Mouse (Mus musculus): ENCODE measurements at regions not wholly inside any gene's neighbourhood (a gene's known extent, or its start where the extent isn't known, plus 50 kb on each side); places are given as distances from the start of the nearest gene placed in this dataset.

- DNase-seq = no peak
- TF ChIP-seq CTCF (IDR thresholded peaks at IDR 0.05) = no peak
These were observed 100.6 kb upstream of the Fam92a start for GRCm38 (mm10) chr4:12272378-12272777.

GRCm38 (mm10) chr4:12263746-12264145, 91.9 kb upstream of the Fam92a start:
- Histone ChIP-seq H3K4me3 (no peak overlapping the region), H3K27ac (no peak overlapping the region)
- intact Hi-C loops (cut with DNase I) = no loop called here
- TF ChIP-seq CTCF (IDR thresholded peaks at IDR 0.05) = no peak
- DNase-seq = no peak

More at GRCm38 (mm10) chr4:12272378-12272777, 100.6 kb upstream of the Fam92a start:
- H3K27ac ChIP-seq = no peak overlapping the region
- H3K4me3 ChIP-seq = no peak overlapping the region
- intact Hi-C loops (cut with DNase I) = no loop called here

GRCm38 (mm10) chr4:12263197-12263596, 91.4 kb upstream of the Fam92a start:
- no peak for TF ChIP-seq CTCF (IDR thresholded peaks at IDR 0.05)
- no peak overlapping the region for H3K27ac ChIP-seq
- DNase-seq = no peak
- intact Hi-C loops (cut with DNase I) = no loop called here
- no peak overlapping the region for H3K4me3 ChIP-seq

GRCm38 (mm10) chr4:12247994-12248393, 76.2 kb upstream of the Fam92a start:
- H3K27ac ChIP-seq = no peak overlapping the region
- intact Hi-C loops (cut with DNase I) = loop anchor here (10.0 kb wide), 1 partner anchor 323 kb away; no protein-coding TSS in a partner anchor
- no peak overlapping the region for H3K4me3 ChIP-seq
- no peak for DNase-seq
- TF ChIP-seq CTCF (IDR thresholded peaks at IDR 0.05) = no peak

- no peak overlapping the region for H3K27ac ChIP-seq
- TF ChIP-seq CTCF (IDR thresholded peaks at IDR 0.05) = peak; percentile 10; the same call in 1 of the 2 replicates
- intact Hi-C loops (cut with DNase I) = loop anchor here (10.0 kb wide), 1 partner anchor 322 kb away; no protein-coding TSS in a partner anchor
- DNase-seq = no peak
- no peak overlapping the region for H3K4me3 ChIP-seq
These were observed 74.8 kb upstream of the Fam92a start for GRCm38 (mm10) chr4:12246595-12246994.

- intact Hi-C loops (cut with DNase I) = loop anchor here (5.0 to 10.0 kb wide), 2 partner anchors 316 to 1536 kb away; no protein-coding TSS in a partner anchor
- Histone ChIP-seq H3K27ac (no peak overlapping the region), H3K4me3 (peak overlapping the region; percentile 46)
- DNase-seq = peak; percentile 54
- TF ChIP-seq CTCF (IDR thresholded peaks at IDR 0.05) = peak; percentile 94
These were observed 69.2 kb upstream of the Fam92a start for GRCm38 (mm10) chr4:12240941-12241571.

GRCm38 (mm10) chr4:12230731-12231130, 58.9 kb upstream of the Fam92a start:
- peak; percentile 57 for TF ChIP-seq CTCF (IDR thresholded peaks at IDR 0.05)
- Histone ChIP-seq H3K27ac (no peak overlapping the region), H3K4me3 (no peak overlapping the region)
- no peak for DNase-seq
- intact Hi-C loops (cut with DNase I) = no loop called here

Measured in gastrocnemius, adult 2 months (tissue).